Mouse (Mus musculus) embryonic facial prominence, embryonic 12.5 days (tissue): ENCODE data around the gene Rfc1. TPM values are rescaled to one million over a fixed set of nuclear protein-coding genes. Genes with fewer than 3 reads are reported as not detected.

Experiments used
- ATAC-seq: fragments of 200-750 bp; cut with Nextera tagmentation; 2 replicates; pipeline ENCODE4 v1.8.0; 2017; ENCODE audit not compliant: insufficient number of reproducible peaks, insufficient read depth, low FRiP score, low TSS enrichment
- H3K27ac ChIP-seq: fragments of 300-500 bp; sonication (generic); 2 replicates; pipeline ENCODE4 v1.5.1; 2016; ENCODE audit warnings: mild to moderate bottlenecking
- H3K27me3 ChIP-seq: fragments of 300-500 bp; sonication (generic); 2 replicates; pipeline ENCODE4 v1.6.1; 2016; ENCODE audit warnings: mild to moderate bottlenecking, moderate library complexity
- H3K36me3 ChIP-seq: fragments of 300-500 bp; sonication (generic); 2 replicates; pipeline ENCODE4 v1.6.1; 2016; ENCODE audit warnings: mild to moderate bottlenecking
- H3K4me1 ChIP-seq: fragments of 300-500 bp; sonication (generic); 2 replicates; pipeline ENCODE4 v1.6.1; 2016
- H3K4me2 ChIP-seq: fragments of 300-500 bp; sonication (generic); replicated peaks from 2 replicates; pipeline ENCODE4 v1.6.1; 2016; ENCODE audit warnings: mild to moderate bottlenecking, moderate library complexity
- H3K4me3 ChIP-seq: fragments of 300-500 bp; sonication (generic); 2 replicates; pipeline ENCODE4 v1.5.1; 2016; ENCODE audit warnings: mild to moderate bottlenecking
- H3K9ac ChIP-seq: fragments of 300-500 bp; sonication (generic); 2 replicates; pipeline ENCODE4 v1.6.1; 2016; ENCODE audit warnings: mild to moderate bottlenecking, moderate library complexity
- H3K9me3 ChIP-seq: fragments of 300-500 bp; sonication (generic); 2 replicates; pipeline ENCODE4 v1.6.1; 2016; ENCODE audit warnings: mild to moderate bottlenecking, moderate library complexity
- WGBS: fragments of 180-500 bp; shearing (Covaris S2); methylation state at CpG from one replicate; pipeline ENCODE4 v1.1.7; 2016; 5-methylcytosine and 5-hydroxymethylcytosine counted together
- polyA plus RNA-seq: library from polyadenylated mRNA; unstranded; fragments of >200 nt; fragmentation: Nextera tagmentation; extraction: Ambion mirVana; gene quantifications from 2 replicates; pipeline ENCODE4 v1.2.1, GENCODE M21; 2016

The Rfc1 gene
- polyA plus RNA-seq, 1 experiment from 2014 or later = 113 TPM

DNA sequence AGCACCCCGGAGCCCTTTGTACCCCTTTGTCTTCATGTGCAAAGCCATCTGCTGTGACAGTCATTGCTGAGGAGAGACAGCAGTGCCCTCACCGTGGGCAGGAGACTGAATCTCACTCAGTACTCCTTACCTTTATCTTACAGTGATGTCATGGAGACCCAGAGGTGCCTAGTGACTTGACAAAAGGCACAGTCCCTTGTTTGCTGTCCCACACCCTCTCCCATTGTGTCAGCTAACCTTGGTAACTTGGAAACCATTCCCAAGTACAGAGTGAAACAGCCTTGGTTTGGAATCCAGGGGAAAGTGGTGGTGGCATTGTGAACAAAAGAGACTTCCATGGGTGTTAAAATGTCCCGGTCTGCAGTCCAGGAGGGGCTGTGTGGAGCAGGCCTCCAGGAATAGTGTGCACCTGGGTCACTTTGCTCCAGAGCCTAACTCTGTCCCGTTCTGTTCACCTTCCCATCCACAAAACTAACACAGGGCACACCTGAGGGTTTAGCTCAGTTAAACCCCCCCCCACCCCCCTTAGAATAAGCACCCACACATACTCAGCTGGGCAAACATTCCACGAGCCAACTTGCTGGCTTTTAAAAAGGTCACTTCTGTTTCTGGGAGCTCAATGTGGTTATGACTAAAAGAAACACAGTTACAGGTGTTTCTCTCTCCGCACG, 85.2 kb downstream of the Rfc1 start:
- 82% methylated on average over 7 of the region's 7 CpGs for WGBS
- H3K9me3 ChIP-seq = no peaks in the 10 kb centered on the region
- no peak overlapping the region for H3K4me2 ChIP-seq
- no peaks in the 10 kb centered on the region for H3K27me3 ChIP-seq
- peaks cover 20% of the 10 kb centered on the region for H3K36me3 ChIP-seq
- H3K4me1 ChIP-seq = no peaks in the 10 kb centered on the region
- H3K4me3 ChIP-seq = no peak overlapping the region
- no peak for ATAC-seq
- H3K27ac ChIP-seq = no peak overlapping the region
- H3K9ac ChIP-seq = no peak overlapping the region

GRCm38 (mm10) chr5:65247296-65247695, 88.2 kb downstream of the Rfc1 start:
- no peaks in the 10 kb centered on the region for H3K27me3 ChIP-seq
- H3K9me3 ChIP-seq = no peaks in the 10 kb centered on the region
- ATAC-seq = no peak
- H3K4me2 ChIP-seq = no peak overlapping the region
- no peak overlapping the region for H3K27ac ChIP-seq
- H3K4me3 ChIP-seq = no peak overlapping the region
- H3K9ac ChIP-seq = no peak overlapping the region
- WGBS = 96% methylated on average over 3 of the region's 3 CpGs
- H3K36me3 ChIP-seq = peaks cover 7% of the 10 kb centered on the region
- H3K4me1 ChIP-seq = no peaks in the 10 kb centered on the region

DNA sequence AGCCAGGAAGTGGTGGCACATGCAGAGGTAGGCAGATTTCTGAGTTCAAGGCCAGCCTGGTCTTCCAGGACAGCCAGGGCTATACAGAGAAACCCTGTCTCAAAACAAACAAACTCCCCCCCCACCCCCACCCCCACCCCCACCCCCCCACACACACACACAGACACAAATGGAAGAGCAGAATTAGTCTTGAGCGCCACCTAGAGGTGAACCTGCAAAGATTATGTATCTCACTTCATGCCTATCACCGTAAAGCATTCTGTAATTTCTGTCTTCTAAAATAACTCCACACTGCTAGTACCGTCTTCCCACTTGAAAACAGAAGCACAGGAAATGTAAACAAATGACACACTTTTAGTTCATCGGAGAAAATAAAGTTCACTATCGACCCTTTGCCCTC, 92.7 kb downstream of the Rfc1 start:
- Histone ChIP-seq H3K27ac (no peak overlapping the region), H3K36me3 (0 out of 2 replicates have a peak, but pooled peaks cover 2% of the 10 kb centered on the region), H3K9me3 (no peaks in the 10 kb centered on the region), H3K4me3 (no peak overlapping the region), H3K4me2 (no peak overlapping the region), H3K4me1 (no peaks in the 10 kb centered on the region), H3K9ac (no peak overlapping the region), H3K27me3 (no peaks in the 10 kb centered on the region)
- ATAC-seq = no peak
- WGBS = 50% methylated on average over 5 of the region's 5 CpGs

DNA sequence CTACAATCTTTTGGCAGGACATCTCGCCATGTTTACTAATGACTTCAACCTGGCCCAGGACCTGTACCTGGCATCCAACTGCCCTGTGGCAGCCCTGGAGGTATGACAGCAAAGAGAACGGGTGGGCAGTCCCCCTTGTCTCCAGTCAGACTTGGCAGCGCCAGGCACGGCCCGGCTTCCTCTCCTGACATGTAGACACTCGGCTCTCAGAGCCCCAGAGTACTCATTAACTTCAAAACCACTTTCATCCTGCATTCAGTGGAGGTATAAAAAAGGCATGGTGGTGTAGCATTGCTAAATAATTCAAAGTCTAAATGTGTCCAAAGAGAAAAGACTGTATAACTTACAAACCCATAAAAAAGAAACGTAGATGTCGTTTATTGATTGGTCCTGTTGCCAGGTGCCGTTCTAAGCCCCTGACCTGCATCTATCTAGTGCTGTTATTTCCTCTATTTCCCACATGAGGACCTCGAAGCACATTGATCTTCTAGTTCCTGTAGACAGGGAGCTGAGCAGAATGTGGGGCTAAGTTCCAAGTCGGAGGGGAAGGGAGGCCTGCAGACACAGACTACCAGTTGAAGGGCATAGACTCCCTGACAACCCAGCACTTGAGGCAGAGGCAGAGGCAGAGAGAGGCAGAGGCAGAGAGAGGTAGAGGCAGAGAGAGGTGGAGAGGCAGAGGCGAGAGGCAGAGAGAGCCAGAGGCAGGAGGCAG, 104.0 kb downstream of the Rfc1 start:
- no peak overlapping the region for H3K4me2 ChIP-seq
- H3K4me1 ChIP-seq = no peaks in the 10 kb centered on the region
- ATAC-seq = no peak
- no peak overlapping the region for H3K4me3 ChIP-seq
- WGBS = 86% methylated on average over 12 of the region's 12 CpGs
- no peaks in the 10 kb centered on the region for H3K9me3 ChIP-seq
- no peak overlapping the region for H3K27ac ChIP-seq
- H3K9ac ChIP-seq = no peak overlapping the region
- no peaks in the 10 kb centered on the region for H3K27me3 ChIP-seq
- peaks cover 24% of the 10 kb centered on the region for H3K36me3 ChIP-seq

DNA sequence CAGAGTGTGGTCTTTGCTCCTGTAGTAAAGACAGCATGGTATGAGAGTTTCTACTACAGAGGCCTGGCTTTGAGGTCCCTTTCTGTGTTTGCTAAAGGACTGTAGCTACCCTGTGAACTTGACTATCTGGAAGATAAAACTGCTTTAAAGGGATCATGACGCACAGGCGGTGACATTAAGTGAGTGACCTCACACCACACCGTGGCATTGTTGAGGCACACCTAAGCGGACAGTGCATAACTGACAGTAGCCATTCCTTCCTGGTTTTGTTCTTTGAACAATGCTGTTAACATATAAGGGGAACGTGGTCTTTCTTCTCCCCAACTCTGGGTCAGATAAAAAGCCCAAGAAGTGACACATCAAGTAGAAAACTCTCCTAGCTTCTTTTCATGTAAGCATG, 111.4 kb downstream of the Rfc1 start:
- H3K9me3 ChIP-seq = no peaks in the 10 kb centered on the region
- H3K36me3 ChIP-seq = peaks cover 24% of the 10 kb centered on the region
- no peaks in the 10 kb centered on the region for H3K4me1 ChIP-seq
- no peak overlapping the region for H3K9ac ChIP-seq
- ATAC-seq = no peak
- no peak overlapping the region for H3K27ac ChIP-seq
- no peaks in the 10 kb centered on the region for H3K27me3 ChIP-seq
- WGBS = 92% methylated on average over 5 of the region's 5 CpGs
- no peak overlapping the region for H3K4me2 ChIP-seq
- H3K4me3 ChIP-seq = no peak overlapping the region

GRCm38 (mm10) chr5:65221037-65221436, 114.4 kb downstream of the Rfc1 start:
- H3K27ac ChIP-seq = no peak overlapping the region
- H3K9ac ChIP-seq = no peak overlapping the region
- no peak overlapping the region for H3K4me2 ChIP-seq
- no peak overlapping the region for H3K4me3 ChIP-seq
- no peak for ATAC-seq
- H3K9me3 ChIP-seq = no peaks in the 10 kb centered on the region
- no peaks in the 10 kb centered on the region for H3K27me3 ChIP-seq
- H3K36me3 ChIP-seq = peaks cover 7% of the 10 kb centered on the region; the same call in 1 of the 2 replicates
- H3K4me1 ChIP-seq = no peaks in the 10 kb centered on the region
- 85% methylated on average over 7 of the region's 7 CpGs for WGBS

GRCm38 (mm10) chr5:65217305-65218269, 117.9 kb downstream of the Rfc1 start:
- Histone ChIP-seq H3K4me2 (no peak overlapping the region), H3K9ac (no peak overlapping the region), H3K4me3 (no peak overlapping the region), H3K27ac (no peak overlapping the region), H3K9me3 (no peaks in the 10 kb centered on the region), H3K27me3 (no peaks in the 10 kb centered on the region), H3K4me1 (no peaks in the 10 kb centered on the region), H3K36me3 (peaks cover 7% of the 10 kb centered on the region; the same call in 1 of the 2 replicates)
- 85% methylated on average over 11 of the region's 11 CpGs for WGBS
- no peak for ATAC-seq

DNA sequence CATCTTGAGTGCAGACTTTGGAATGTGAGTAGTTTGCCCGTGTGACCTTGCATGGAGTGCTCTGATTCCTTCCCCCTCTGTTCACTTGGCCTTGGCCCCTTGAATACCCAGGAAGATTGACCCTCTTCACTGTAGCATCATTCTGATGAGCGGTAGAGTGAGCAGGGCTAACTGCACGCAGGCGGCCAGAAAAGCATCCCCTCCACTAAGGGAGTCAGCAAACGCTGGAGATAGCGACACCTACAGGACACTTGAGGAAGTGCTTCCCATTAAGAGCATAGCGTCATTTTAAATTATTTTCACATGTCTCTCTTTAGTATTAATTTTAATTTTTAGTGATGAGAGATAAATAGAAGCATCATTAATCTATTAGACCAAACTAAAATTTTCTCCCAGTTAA, 122.1 kb downstream of the Rfc1 start:
- WGBS = 20% methylated on average over 7 of the region's 7 CpGs
- H3K4me1 ChIP-seq = no peaks in the 10 kb centered on the region
- H3K4me3 ChIP-seq = no peak overlapping the region
- H3K27ac ChIP-seq = no peak overlapping the region
- no peak for ATAC-seq
- no peaks in the 10 kb centered on the region for H3K27me3 ChIP-seq
- no peaks in the 10 kb centered on the region for H3K9me3 ChIP-seq
- H3K4me2 ChIP-seq = no peak overlapping the region
- H3K36me3 ChIP-seq = no peaks in the 10 kb centered on the region
- no peak overlapping the region for H3K9ac ChIP-seq

Other genes starting within 250 kb of the Rfc1 start
- 0.19 TPM in 1 of 2 replicates, not detected in the other for gene Tmem156, start 243.5 kb downstream of the Rfc1 start, polyA plus RNA-seq
- 23.5 and 24.0 TPM in 2 replicates for gene Klhl5, start 228.1 kb downstream of the Rfc1 start, polyA plus RNA-seq
- 12.2 and 13.2 TPM in 2 replicates for gene Wdr19, start 136.0 kb downstream of the Rfc1 start, polyA plus RNA-seq
- gene Klb, start 12.6 kb upstream of the Rfc1 start, polyA plus RNA-seq = 0.10 and 0.15 TPM in 2 replicates
- 958 and 993 TPM in 2 replicates for gene Rpl9, start 55.8 kb upstream of the Rfc1 start, polyA plus RNA-seq
- gene Lias, start 55.8 kb upstream of the Rfc1 start, polyA plus RNA-seq = 62.3 and 66.6 TPM in 2 replicates
- 146 and 147 TPM in 2 replicates for gene Ugdh, start 100.3 kb upstream of the Rfc1 start, polyA plus RNA-seq
- gene Gm43552, start 157.2 kb upstream of the Rfc1 start, polyA plus RNA-seq = not detected in 2 replicates
- gene Smim14, start 201.5 kb upstream of the Rfc1 start, polyA plus RNA-seq = 108 and 111 TPM in 2 replicates
- 201 and 206 TPM in 2 replicates for gene Ube2k, start 201.6 kb upstream of the Rfc1 start, polyA plus RNA-seq